Mouse (Mus musculus): ENCODE results near the gene Nepro. TPM values are rescaled to one million over a fixed set of nuclear protein-coding genes. Genes with fewer than 3 reads are reported as not detected.

Gene Nepro
- 2.9 and 3.7 TPM in 2 replicates for polyA plus RNA-seq (2012; rRNA removed)

DNA sequence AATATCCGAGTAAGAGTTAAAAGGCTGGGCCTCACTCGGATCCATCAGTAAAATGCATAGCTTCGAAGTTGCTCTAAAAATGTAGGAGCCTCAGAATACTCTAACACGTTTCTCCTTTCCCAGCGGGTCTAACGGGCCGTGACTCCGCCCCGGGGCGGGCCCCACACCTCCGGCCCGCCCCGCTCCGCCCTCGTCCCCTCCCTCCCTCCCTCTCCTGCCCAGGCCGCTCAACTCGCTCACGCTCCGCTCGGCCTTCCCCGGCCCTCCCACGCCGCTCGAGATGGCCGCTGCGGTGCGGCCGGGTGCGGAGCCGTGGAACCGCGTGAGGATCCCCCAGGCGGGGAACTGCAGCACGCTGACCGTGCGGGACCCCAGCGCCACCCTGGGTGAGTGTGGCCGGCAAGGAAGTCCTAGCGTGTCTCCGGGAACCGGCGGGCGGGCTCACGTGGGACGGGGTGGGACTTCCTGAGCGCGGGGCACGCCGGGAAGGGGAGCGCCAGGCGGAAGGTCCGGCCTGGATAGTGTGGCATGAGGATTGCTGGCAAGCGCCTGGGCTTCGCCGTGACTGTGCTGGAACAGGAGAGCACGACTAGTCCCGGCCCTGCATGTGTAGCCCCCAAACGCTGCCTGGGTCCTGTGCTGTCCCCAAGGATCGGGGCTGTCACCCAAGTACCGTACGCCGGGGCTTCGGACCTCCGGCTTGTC lies at the start of gene Nepro:
TSS of gene Nepro (plus strand) at position 219 of the 705 bp plus-strand sequence.
- Histone ChIP-seq H3K36me3 (ENCODE audit: control insufficient read depth, insufficient read depth, low read length) (no peaks in the 10 kb centered on the region), H3K27me3 (ENCODE audit: control insufficient read depth, insufficient read depth, low read length) (no peaks in the 10 kb centered on the region), H3K4me3 (ENCODE audit: control insufficient read depth, low read depth, low read length) (peak within 1 kb of the TSS; percentile 91), H3K27ac (ENCODE audit: control insufficient read depth, insufficient read depth, low read depth, low read length) (peak within 1 kb of the TSS; percentile 82), H3K4me1 (ENCODE audit: control insufficient read depth, insufficient read depth, low read length) (peaks cover 6% of the 10 kb centered on the region)
- TF ChIP-seq POLR2A (IDR thresholded peaks at IDR 0.05; ENCODE audit: control insufficient read depth, low read depth, low read length) (peak; percentile 86), CTCF (IDR thresholded peaks at IDR 0.05; ENCODE audit: control insufficient read depth, insufficient read depth, insufficient replicate concordance, low read depth, low read length) (no peak)

DNA sequence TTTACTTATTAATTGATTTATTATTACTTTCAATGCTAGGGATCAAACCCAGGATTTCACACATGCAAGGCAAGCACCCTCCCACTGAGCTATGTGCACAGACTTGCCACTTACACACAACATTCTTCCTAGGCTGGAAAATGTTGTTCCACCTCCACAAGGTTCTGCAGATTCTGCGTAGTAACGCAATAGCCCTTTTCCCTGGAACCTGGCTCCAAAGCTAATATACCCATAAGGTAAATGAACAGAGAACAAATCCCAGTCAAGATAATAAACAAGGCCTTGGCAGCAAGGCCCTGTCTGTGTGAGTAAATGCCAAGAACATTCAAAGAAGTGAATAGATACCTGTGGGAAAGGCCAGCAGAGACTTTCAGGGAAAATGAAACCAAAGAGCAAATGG lies 47.7 kb upstream of the Nepro start:
- no peaks in the 10 kb centered on the region for H3K27me3 ChIP-seq (ENCODE audit: control insufficient read depth, insufficient read depth, low read length)
- H3K36me3 ChIP-seq (ENCODE audit: control insufficient read depth, insufficient read depth, low read length): no peaks in the 10 kb centered on the region
- TF ChIP-seq CTCF (IDR thresholded peaks at IDR 0.05; ENCODE audit: control insufficient read depth, insufficient read depth, insufficient replicate concordance, low read depth, low read length) (no peak), POLR2A (IDR thresholded peaks at IDR 0.05; ENCODE audit: control insufficient read depth, low read depth, low read length) (no peak)
- H3K4me1 ChIP-seq (ENCODE audit: control insufficient read depth, insufficient read depth, low read length): peaks cover 9% of the 10 kb centered on the region
- no peak overlapping the region for H3K27ac ChIP-seq (ENCODE audit: control insufficient read depth, insufficient read depth, low read depth, low read length)
- no peak overlapping the region for H3K4me3 ChIP-seq (ENCODE audit: control insufficient read depth, low read depth, low read length)

DNA sequence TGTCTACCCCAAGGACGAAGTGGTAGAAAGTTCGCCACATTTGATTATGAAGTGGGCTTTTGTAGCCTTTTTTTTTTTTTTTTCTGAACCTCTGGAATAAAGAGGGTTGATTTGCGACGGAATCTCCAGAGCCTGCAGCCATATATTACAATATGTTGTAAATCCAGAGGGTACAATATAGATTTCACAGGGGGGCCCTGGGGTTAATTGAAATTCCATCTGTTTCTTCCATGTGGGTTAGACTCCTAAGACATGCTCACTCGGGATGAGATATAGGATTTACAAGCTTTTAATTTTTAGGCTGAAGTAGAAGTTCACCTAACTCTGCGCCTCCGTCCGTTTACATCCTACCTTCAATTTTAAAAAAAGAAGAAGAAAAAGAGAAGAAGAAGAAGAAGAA lies 45.0 kb upstream of the Nepro start:
- Histone ChIP-seq H3K4me1 (ENCODE audit: control insufficient read depth, insufficient read depth, low read length) (no peaks in the 10 kb centered on the region), H3K4me3 (ENCODE audit: control insufficient read depth, low read depth, low read length) (no peak overlapping the region), H3K27me3 (ENCODE audit: control insufficient read depth, insufficient read depth, low read length) (no peaks in the 10 kb centered on the region), H3K27ac (ENCODE audit: control insufficient read depth, insufficient read depth, low read depth, low read length) (no peak overlapping the region), H3K36me3 (ENCODE audit: control insufficient read depth, insufficient read depth, low read length) (no peaks in the 10 kb centered on the region)
- TF ChIP-seq POLR2A (IDR thresholded peaks at IDR 0.05; ENCODE audit: control insufficient read depth, low read depth, low read length): no peak
- no peak for TF ChIP-seq CTCF (IDR thresholded peaks at IDR 0.05; ENCODE audit: control insufficient read depth, insufficient read depth, insufficient replicate concordance, low read depth, low read length)

DNA sequence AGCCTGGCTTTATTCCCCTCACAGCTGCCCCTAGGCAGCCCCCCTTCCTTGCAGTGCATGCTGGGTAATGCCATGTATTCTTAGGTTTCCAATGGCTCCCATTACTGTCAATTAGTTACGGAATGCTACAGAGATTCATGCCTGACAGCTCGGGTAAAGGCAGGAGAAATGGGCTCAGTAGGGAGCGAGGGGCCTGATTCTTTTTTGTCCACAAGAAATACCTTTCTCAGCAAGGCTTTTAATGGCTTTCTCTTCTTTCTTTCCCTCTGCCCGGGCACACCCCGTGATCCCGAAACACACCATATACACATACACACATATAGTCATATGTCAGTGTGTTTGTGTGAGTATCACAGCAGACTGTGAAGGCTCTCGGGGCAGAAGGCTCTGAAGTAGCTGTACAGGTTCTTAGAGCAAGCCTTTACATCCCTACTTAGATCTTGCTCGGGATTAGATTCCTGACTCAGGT lies 44.6 kb upstream of the Nepro start:
- Histone ChIP-seq H3K27me3 (ENCODE audit: control insufficient read depth, insufficient read depth, low read length) (no peaks in the 10 kb centered on the region), H3K36me3 (ENCODE audit: control insufficient read depth, insufficient read depth, low read length) (no peaks in the 10 kb centered on the region), H3K4me3 (ENCODE audit: control insufficient read depth, low read depth, low read length) (no peak overlapping the region), H3K4me1 (ENCODE audit: control insufficient read depth, insufficient read depth, low read length) (no peaks in the 10 kb centered on the region), H3K27ac (ENCODE audit: control insufficient read depth, insufficient read depth, low read depth, low read length) (no peak overlapping the region)
- TF ChIP-seq CTCF (IDR thresholded peaks at IDR 0.05; ENCODE audit: control insufficient read depth, insufficient read depth, insufficient replicate concordance, low read depth, low read length) (no peak), POLR2A (IDR thresholded peaks at IDR 0.05; ENCODE audit: control insufficient read depth, low read depth, low read length) (no peak)

DNA sequence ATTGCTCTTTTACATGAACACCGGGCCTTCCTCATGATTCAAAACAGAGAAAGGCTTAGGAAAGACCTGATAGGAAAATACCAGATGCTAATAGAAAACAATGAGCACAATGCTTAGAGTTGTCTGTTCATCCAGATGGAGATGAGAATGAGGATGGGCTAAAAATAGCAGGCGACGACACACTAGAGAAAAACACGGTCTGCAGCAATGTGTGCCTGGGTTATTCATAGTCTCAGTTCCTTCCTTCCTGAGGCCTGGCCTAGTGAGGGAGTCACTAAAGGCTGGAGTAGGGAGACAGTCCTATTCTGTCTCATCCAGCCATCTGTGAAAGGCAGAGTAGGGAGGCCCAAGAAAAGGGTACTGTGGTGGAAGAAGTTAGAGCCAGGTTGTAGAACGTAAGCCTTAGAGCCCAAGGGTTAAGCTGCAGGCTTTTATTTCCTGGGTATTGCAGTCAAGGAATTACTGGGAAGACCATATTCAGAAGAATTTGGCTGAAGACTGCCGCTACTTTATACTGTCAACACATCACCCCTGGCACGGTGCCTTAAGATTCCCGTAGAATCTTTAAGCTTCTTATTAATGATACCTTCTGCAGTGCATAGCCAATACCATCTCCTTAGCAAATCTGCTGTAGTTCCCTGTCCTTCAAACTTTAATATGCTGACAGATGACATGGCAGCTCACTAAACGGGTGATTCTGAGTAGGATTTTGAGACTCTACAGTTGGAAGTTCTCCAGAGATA lies 43.2 kb upstream of the Nepro start:
- Histone ChIP-seq H3K27me3 (ENCODE audit: control insufficient read depth, insufficient read depth, low read length) (no peaks in the 10 kb centered on the region), H3K27ac (ENCODE audit: control insufficient read depth, insufficient read depth, low read depth, low read length) (no peak overlapping the region), H3K4me1 (ENCODE audit: control insufficient read depth, insufficient read depth, low read length) (no peaks in the 10 kb centered on the region), H3K36me3 (ENCODE audit: control insufficient read depth, insufficient read depth, low read length) (no peaks in the 10 kb centered on the region), H3K4me3 (ENCODE audit: control insufficient read depth, low read depth, low read length) (no peak overlapping the region)
- no peak for TF ChIP-seq POLR2A (IDR thresholded peaks at IDR 0.05; ENCODE audit: control insufficient read depth, low read depth, low read length)
- TF ChIP-seq CTCF (IDR thresholded peaks at IDR 0.05; ENCODE audit: control insufficient read depth, insufficient read depth, insufficient replicate concordance, low read depth, low read length): no peak

DNA sequence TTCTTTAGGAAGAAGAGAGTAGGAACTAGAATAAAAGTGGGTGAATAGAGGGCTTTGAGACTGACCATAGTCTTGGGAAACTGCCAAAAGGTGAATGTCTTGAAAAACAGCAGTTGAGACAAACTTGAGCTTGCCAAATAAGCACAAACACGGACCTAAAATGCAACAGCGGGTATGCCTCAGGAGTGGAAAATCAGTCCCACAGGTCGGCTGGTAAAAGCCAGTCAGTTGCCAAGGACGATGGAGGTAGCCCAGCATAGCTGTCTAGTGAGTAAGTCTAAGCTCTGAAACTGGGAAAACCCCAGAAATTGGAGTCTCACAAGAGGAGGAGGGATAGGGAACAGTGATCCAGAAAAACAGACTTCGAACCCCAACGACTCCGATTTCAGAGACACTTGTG lies 39.5 kb upstream of the Nepro start:
- H3K36me3 ChIP-seq (ENCODE audit: control insufficient read depth, insufficient read depth, low read length): no peaks in the 10 kb centered on the region
- no peak overlapping the region for H3K4me3 ChIP-seq (ENCODE audit: control insufficient read depth, low read depth, low read length)
- no peaks in the 10 kb centered on the region for H3K27me3 ChIP-seq (ENCODE audit: control insufficient read depth, insufficient read depth, low read length)
- no peak overlapping the region for H3K27ac ChIP-seq (ENCODE audit: control insufficient read depth, insufficient read depth, low read depth, low read length)
- peaks cover 3% of the 10 kb centered on the region for H3K4me1 ChIP-seq (ENCODE audit: control insufficient read depth, insufficient read depth, low read length)
- no peak for TF ChIP-seq CTCF (IDR thresholded peaks at IDR 0.05; ENCODE audit: control insufficient read depth, insufficient read depth, insufficient replicate concordance, low read depth, low read length)
- TF ChIP-seq POLR2A (IDR thresholded peaks at IDR 0.05; ENCODE audit: control insufficient read depth, low read depth, low read length): no peak

DNA sequence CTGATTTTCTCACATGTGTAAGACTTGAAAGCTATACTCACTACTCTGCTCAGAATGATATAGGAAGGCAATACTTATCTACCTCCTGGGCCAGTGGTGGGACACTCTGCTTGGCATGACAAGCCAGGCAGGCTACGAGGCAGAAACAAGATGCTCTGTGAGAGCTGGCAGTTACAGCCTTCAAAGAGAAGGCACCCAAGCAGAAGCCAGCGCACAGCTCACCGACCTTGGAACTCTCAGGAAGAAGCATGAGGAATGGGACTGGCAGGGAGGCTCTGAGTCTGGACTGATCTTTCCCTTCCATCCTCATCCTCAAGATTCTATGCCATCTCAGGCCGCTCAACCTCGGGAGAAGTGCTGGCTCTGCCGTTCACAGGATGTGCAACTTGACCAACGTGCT lies 38.7 kb upstream of the Nepro start:
- Histone ChIP-seq H3K4me3 (ENCODE audit: control insufficient read depth, low read depth, low read length) (no peak overlapping the region), H3K27ac (ENCODE audit: control insufficient read depth, insufficient read depth, low read depth, low read length) (no peak overlapping the region), H3K4me1 (ENCODE audit: control insufficient read depth, insufficient read depth, low read length) (peaks cover 3% of the 10 kb centered on the region), H3K36me3 (ENCODE audit: control insufficient read depth, insufficient read depth, low read length) (no peaks in the 10 kb centered on the region), H3K27me3 (ENCODE audit: control insufficient read depth, insufficient read depth, low read length) (no peaks in the 10 kb centered on the region)
- TF ChIP-seq CTCF (IDR thresholded peaks at IDR 0.05; ENCODE audit: control insufficient read depth, insufficient read depth, insufficient replicate concordance, low read depth, low read length) (no peak), POLR2A (IDR thresholded peaks at IDR 0.05; ENCODE audit: control insufficient read depth, low read depth, low read length) (no peak)

All from testis, adult 2 months (tissue).